Mouse (Mus musculus): ENCODE data around the gene Ncor2.

GRCm38 (mm10) chr5:125141916-125142315 lies 37.1 kb downstream of the Ncor2 start:
- TF ChIP-seq POLR2A (IDR thresholded peaks at IDR 0.05; ENCODE audit: extremely low read depth, insufficient read depth, low read length) (no peak), CTCF (IDR thresholded peaks at IDR 0.05; ENCODE audit: extremely low read depth, insufficient read depth, low read length) (no peak)

Data from cortical plate, adult 2 months (tissue).